Mouse (Mus musculus) liver (tissue): Measurements from ENCODE around the gene Olfr194.
"Not testable (repeated sequence)": the region's sequence is repeated elsewhere in the genome, so short reads cannot be mapped to it uniquely, and the experiment has no call there.

Experiments used
- DNase-seq: peaks from one replicate; pipeline ENCODE4 v3.0.0-alpha.2; 2020; ENCODE audit warnings: mixed read lengths

Gene Olfr194

DNA sequence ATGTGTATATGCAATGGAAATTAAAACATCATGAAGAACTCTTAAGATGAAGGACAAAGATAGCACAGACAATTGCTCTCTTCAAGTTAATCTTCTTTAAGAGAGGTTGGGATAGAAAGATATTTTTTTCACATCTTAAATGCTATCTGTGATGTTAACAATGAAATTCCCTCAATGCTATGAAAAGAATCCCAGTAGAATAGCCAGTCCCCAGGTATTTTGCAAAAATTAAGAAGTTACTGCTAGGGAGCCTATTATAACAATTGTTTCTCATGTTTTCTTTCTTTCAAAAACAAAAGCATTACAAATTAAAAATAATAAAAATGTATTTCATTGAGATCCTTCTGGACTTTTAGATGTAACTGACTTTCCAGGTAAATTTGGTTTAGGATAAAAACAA, at the start of gene Olfr194:
Olfr194 (minus strand) TSS at position 101 of the 400 bp plus-strand sequence.
- no peak for DNase-seq

DNA sequence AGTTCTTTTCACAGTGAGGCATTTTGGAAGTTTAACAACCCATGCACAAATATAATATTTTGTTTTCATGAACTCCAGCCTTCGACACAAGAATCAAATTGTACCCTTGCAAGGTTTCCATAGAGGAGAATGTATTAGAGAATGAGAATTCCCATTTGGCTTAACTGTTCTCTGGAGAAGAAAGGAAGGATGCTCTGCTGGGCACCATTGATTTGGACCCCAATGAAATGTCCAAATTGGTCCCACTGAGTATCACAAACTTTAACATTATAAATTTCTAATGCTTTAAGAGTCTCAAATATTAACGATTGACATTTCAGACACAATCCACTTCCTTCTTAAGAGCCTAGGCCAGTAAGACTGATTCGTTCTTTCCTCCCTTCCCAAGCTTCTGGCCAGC, 49.5 kb upstream of the Olfr194 start, which contains the start of gene Olfr196:
Olfr196 (minus strand) TSS at position 101 of the 400 bp plus-strand sequence.
- no peak for DNase-seq

DNA sequence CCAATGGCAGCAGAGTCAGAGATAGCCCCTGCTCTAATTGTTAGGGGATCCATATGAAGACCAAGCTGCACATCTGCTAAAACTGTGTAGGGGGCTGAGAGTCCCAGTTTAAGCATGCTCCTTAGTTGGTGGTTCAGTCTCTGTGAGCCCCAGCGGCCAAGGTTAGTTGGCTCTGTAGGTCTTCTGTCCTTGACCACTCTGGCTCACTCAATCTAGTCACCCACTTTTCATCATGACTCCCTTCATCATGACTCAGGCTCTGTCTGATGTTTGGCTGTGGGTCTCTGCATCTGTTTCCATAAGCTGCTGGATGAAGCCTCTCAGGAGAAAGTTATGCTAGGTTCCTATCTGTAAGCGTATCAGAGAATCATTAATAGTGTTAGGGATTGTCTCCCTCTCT, 31.1 kb upstream of the Olfr194 start:
- DNase-seq, result no peak

DNA sequence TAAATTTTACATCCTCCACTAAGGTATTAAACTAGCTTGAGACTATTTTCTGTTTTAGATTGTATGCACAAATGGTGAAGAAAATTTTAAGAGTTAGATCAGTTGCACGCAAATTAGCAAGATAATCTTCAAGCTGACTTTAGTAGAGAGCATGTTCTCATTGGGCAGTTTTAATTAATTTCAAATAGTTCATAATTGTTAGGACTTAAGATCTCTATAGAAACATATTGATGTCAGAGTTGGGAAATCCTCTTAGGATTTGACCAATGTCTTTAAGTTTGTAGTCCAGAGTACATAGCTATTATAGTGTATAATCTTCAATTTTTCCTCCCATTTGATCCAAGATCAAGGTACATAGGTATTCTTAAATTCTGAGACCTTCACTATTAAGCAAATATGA, 25.9 kb upstream of the Olfr194 start, which contains the start of gene Olfr195:
Olfr195 (plus strand) TSS at position 301 of the 400 bp plus-strand sequence.
- no peak for DNase-seq

DNA sequence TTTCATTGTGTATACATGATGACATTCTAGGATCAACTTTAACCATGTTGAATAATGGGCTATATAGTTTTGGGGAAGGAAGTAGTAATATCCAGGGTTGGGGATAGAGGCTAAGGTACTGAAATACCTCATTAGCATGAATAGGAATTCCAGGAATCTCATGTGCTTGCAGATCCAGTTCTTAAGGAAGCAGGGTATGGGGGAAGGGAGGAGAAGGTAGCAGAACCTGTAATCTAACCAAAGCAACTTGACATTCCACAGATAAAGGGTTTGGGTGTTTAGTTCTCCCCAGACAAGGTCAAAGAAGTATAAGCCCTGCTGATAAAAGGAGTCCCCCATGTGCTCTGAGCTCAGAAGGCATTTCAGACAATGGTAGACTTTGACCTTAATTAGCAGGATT, 20.2 kb upstream of the Olfr194 start:
- no peak for DNase-seq

DNA sequence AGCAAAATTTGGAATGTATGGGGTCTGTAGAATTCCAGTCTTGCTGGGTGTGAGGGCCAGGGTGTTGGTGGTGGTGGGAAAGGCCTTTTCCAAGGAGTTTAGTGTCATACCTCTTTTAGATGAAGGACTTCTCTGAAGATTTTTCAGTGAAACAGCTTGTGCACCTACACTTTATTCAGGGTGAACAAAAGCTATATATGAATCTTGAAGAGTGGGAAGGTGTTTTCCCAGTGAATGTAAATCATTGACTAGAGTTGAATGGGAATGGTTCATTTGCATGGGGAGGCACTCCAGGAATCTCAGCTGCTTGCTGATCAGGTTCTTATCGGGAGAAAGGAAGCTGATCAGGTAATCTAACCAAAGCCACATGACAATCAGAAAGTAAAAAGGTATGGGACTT, 9.9 kb upstream of the Olfr194 start:
- no peak for DNase-seq

DNA sequence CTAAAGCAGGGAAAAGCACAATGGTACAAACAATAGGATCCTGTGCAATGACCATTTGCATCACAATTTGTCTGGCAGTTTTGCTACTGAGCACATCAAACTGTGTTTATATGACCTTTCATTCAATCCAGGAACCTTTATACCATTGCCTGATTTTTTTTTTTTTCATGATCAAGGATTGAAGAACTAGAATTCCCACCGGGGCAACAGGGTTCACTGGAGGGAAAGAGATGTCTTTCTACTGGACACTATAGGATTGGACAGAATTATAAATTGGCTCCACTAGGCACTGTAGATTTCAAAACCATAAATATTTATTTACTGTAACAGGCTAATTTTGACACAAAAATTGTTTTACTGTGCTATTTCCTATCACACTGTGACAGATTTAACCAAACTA, 9.1 kb downstream of the Olfr194 start, which contains the start of gene Olfr193:
Olfr193 (minus strand) TSS at position 101 of the 400 bp plus-strand sequence.
- no peak for DNase-seq

DNA sequence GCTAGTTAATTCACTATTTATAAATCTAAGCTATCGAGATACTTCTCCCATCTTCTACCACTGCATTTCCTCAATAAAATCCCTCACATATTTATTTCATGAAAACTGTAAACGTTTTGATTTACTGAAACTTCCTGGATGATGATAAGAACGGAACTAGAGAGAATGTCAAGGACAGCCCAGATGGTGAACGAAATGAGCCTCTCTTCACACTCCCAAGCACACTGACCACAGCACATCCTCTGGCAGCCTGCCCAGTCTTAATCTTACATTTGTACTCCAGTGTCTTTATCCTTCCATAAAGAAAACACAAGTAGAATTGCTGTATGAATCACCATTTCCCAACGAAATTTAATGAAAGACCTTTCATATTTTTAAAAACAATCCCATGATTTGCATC, 12.3 kb downstream of the Olfr194 start:
- DNase-seq, result not testable (repeated sequence)

DNA sequence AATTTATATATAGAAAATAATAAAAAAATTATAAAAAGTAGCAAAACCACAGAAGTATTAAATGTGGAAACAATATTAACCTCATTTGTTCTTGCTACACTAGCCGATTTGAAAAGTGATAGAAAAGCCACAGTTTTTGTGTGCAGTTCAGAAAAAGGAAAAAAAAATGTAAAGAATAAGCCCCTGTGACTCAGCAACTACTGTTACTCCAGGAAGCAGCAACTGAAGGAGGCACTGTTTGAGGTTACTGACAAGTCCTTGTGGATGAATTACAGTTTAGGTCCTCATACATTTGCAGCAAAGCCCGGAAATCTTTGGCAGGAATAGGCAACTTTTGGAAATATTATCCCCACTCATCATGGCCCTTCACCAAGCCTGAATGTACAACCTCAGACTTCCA, 15.6 kb downstream of the Olfr194 start:
- DNase-seq, result no peak

DNA sequence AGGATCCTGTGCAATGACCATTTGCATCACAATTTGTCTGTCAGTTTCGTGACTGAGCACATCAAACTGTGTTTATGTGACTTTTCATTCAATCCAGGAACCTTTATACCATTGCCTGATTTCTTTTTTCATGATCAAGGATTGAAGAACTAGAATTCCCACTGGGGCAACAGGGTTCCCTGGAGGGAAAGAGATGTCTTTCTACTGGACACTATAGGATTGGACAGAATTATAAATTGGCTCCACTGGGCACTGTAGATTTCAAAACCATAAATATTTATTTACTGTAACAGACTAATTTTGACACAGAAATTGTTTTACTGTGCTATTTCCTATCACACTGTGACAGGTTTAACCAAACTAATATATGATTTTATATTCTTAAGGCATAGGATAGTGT, 31.1 kb downstream of the Olfr194 start, which contains the start of gene Olfr191:
Olfr191 (minus strand) TSS at position 101 of the 400 bp plus-strand sequence.
- not testable (repeated sequence) for DNase-seq

DNA sequence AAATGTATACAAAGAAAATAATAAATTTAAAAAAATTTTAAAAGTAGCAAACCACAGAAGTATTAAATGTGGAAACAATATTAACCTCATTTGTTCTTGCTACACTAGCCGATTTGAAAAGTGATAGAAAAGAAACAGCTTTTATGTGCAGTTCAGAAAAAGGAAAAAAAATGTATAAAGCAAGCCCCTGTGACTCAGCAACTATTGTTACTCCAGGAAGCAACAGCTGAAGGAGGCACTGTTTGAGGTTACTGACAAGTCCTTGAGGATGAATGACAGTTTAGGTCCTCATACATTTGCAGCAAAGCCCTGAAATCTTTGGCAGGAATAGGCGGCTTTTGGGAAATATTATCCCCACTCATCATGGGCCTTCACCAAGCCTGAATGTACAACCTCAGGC, 39.8 kb downstream of the Olfr194 start:
- not testable (repeated sequence) for DNase-seq

DNA sequence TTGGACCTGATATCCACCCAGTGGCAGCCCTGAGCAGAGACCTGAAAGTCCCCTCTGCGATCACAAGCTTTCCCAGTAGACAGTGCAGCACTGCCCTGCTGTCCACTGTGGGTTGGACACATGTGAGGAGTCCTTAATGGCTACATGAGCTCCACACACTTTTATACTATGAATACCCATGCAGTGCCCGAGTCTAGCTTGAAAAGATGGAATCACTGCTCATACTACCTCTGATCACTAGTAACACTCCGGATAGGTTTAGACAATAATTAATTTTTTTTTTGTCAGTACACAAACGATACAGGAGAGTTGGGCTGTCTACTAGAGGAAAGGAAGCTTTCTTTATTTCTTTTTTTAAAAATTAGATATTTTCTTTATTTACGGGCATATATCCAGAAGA, 43.0 kb downstream of the Olfr194 start, which contains the start of gene Olfr190:
Olfr190 (minus strand) TSS at position 101 of the 400 bp plus-strand sequence.
- DNase-seq, result no peak

DNA sequence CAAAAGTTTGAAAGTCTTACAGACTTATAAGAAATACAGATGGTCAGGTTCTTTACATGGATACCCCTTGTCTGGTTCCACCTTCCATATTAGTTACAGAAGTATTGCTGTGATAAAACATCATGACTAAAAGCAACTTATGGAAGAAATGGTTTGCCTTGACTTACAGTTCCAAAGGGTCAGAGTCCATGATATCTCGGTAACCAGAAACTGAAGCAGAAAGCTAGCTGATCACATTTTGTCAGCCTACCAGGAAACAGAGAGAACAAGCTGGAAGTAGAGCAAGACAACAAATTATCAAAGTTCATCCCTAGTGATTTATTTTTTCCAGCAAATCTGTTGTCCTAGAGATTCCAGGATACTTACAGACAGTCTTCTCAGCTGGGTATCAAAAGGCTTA, 47.3 kb downstream of the Olfr194 start:
- no peak for DNase-seq

DNA sequence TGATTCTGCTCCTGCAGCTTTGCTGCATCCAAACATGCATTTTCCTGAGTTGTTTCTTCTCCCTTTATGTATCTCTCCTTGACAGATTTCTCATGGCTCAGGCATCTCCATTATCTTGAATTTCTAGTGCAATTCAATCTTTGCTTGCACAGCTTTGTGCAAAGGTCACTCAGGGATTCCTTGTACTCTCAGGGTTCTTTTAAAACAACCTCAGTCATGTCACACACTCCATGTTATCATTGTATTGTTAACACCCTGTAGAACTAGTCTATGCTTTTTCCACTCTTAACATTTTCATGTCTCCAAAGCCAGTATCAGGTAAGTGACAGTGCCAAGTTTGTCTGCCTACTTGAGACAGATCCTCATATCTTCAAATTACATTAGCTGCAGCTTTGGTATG, 49.1 kb downstream of the Olfr194 start:
- no peak for DNase-seq
